Comparison of ENCODE assay signal across 15 mouse cellular contexts in the genomic region with DNA sequence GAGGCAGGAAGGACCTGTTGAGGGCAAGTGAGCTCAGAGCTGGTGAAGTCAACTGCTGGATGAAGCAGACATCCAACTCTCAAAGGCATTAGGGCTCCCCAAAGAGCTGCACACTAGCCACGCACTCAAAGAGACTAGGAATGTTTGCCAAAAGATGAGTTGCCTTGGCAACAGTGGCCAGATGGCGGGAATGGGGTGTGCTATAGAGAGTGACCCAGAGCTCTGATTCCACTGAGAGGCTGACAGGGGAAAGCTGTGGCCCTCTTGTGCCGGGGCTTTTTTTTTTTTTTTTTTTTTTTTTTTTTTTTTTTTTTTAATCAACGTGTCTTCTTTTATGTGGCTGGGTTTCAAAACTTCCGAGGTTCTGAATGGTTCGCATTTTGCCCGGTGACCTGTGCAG.
DNase-seq lines count a peak whose midpoint lies in the region; ATAC-seq lines count a peak whose summit lies in the region.
"Had no signal": no experiment of that assay in that cellular context is flagged by ENCODE, and none has a peak within 500 bp of the region (broad histone marks: within the 10 kb centered on the region; RNA-seq: fewer than 3 reads in every experiment).

No protein-coding gene starts in this region.

- no peak overlapping the region for H3K4me3 ChIP-seq in forebrain, embryonic 12.5 days (replicated peaks)
- no peak overlapping the region for H3K4me3 ChIP-seq in midbrain, embryonic 13.5 days (replicated peaks)
- no peak overlapping the region for H3K4me3 ChIP-seq in heart, embryonic 11.5 days (ENCODE audit: low read depth, low read length)
- H3K4me3 ChIP-seq in liver, embryonic 11.5 days (ENCODE audit: low read depth, low read length): no peak overlapping the region
- H3K4me3 ChIP-seq: gastrocnemius, adult 2 months had no signal

- H3K27me3 ChIP-seq in forebrain, embryonic 12.5 days: no peaks in the 10 kb centered on the region
- no peaks in the 10 kb centered on the region for H3K27me3 ChIP-seq in midbrain, embryonic 13.5 days
- peaks cover 2% of the 10 kb centered on the region; the same call in 1 of the 2 replicates for H3K27me3 ChIP-seq in heart, embryonic 11.5 days (ENCODE audit: control insufficient read depth, insufficient read depth, low read length)
- no peaks in the 10 kb centered on the region for H3K27me3 ChIP-seq in liver, embryonic 11.5 days (replicated peaks; ENCODE audit: control insufficient read depth, insufficient read depth, low read length)

- peak; percentile 77 for ATAC-seq in forebrain, embryonic 12.5 days (ENCODE audit: low FRiP score)
- ATAC-seq in midbrain, embryonic 13.5 days: 0 out of 2 replicates have a peak, but pooled peaks have one; percentile 38
- ATAC-seq in heart, embryonic 11.5 days (replicated peaks; ENCODE audit: insufficient number of reproducible peaks, low FRiP score, low TSS enrichment): no peak
- no peak for ATAC-seq in liver, embryonic 11.5 days (replicated peaks; ENCODE audit: low FRiP score)
- ATAC-seq: inflammation-experienced regulatory T-cells, adult 6 months; lung, postnatal 0 days had no signal

- no peak overlapping the region for H3K4me2 ChIP-seq in forebrain, embryonic 12.5 days
- no peak overlapping the region for H3K4me2 ChIP-seq in midbrain, embryonic 13.5 days (replicated peaks)
- no peak overlapping the region for H3K4me2 ChIP-seq in heart, embryonic 11.5 days
- no peak overlapping the region for H3K4me2 ChIP-seq in liver, embryonic 11.5 days

- no peak overlapping the region; the same call in 1 of the 2 replicates for H3K27ac ChIP-seq in forebrain, embryonic 12.5 days
- H3K27ac ChIP-seq in midbrain, embryonic 13.5 days: 0 out of 2 replicates have a peak overlapping the region, but pooled peaks have one; percentile 6
- no peak overlapping the region for H3K27ac ChIP-seq in heart, embryonic 11.5 days (ENCODE audit: low read depth, low read length)
- H3K27ac ChIP-seq in liver, embryonic 11.5 days (ENCODE audit: low read depth, low read length): no peak overlapping the region
- H3K27ac ChIP-seq: gastrocnemius, adult 2 months had no signal

- WGBS in forebrain, embryonic 12.5 days: 22% methylated on average over 7 of the region's 7 CpGs
- WGBS in midbrain, embryonic 13.5 days: 9% methylated on average over 7 of the region's 7 CpGs
- 70% methylated on average over 7 of the region's 7 CpGs for WGBS in heart, embryonic 11.5 days (ENCODE audit: insufficient replicate concordance)
- 69% methylated on average over 7 of the region's 7 CpGs for WGBS in liver, embryonic 11.5 days

- no peak overlapping the region for H3K9ac ChIP-seq in forebrain, embryonic 12.5 days
- H3K9ac ChIP-seq in midbrain, embryonic 13.5 days (replicated peaks): no peak overlapping the region
- H3K9ac ChIP-seq in heart, embryonic 11.5 days (ENCODE audit: low read depth, low read length): no peak overlapping the region
- H3K9ac ChIP-seq in liver, embryonic 11.5 days (ENCODE audit: low read depth, low read length): no peak overlapping the region

- no peaks in the 10 kb centered on the region for H3K36me3 ChIP-seq in forebrain, embryonic 12.5 days (replicated peaks)
- H3K36me3 ChIP-seq in midbrain, embryonic 13.5 days: no peaks in the 10 kb centered on the region
- H3K36me3 ChIP-seq in heart, embryonic 11.5 days (ENCODE audit: control insufficient read depth, insufficient read depth, low read length): no peaks in the 10 kb centered on the region
- no peaks in the 10 kb centered on the region for H3K36me3 ChIP-seq in liver, embryonic 11.5 days (ENCODE audit: control insufficient read depth, insufficient read depth, low read length)

- H3K9me3 ChIP-seq in forebrain, embryonic 12.5 days: no peaks in the 10 kb centered on the region
- no peaks in the 10 kb centered on the region for H3K9me3 ChIP-seq in midbrain, embryonic 13.5 days
- H3K9me3 ChIP-seq in heart, embryonic 11.5 days (replicated peaks; ENCODE audit: control insufficient read depth, low read length): no peaks in the 10 kb centered on the region
- H3K9me3 ChIP-seq in liver, embryonic 11.5 days (ENCODE audit: control insufficient read depth, low read length): no peaks in the 10 kb centered on the region

- peaks cover 47% of the 10 kb centered on the region for H3K4me1 ChIP-seq in forebrain, embryonic 12.5 days
- H3K4me1 ChIP-seq in midbrain, embryonic 13.5 days (replicated peaks): peaks cover 62% of the 10 kb centered on the region
- peaks cover 21% of the 10 kb centered on the region for H3K4me1 ChIP-seq in heart, embryonic 11.5 days (ENCODE audit: control insufficient read depth, insufficient read depth, low read length)
- H3K4me1 ChIP-seq in liver, embryonic 11.5 days (replicated peaks; ENCODE audit: control insufficient read depth, insufficient read depth, low read length): no peaks in the 10 kb centered on the region

- DNase-seq in gastrocnemius, adult 18-20 months (ENCODE audit: low spot score): peak; percentile 10
- no peak for DNase-seq in gastrocnemius, postnatal 10 days
- DNase-seq in R1 (ENCODE audit: low read depth, low spot score): peak; percentile 63
- no peak for DNase-seq in liver, embryonic 11.5 days (ENCODE audit: low spot score)
- DNase-seq in spleen, postnatal 14 days (ENCODE audit: low spot score in 2 of 2): no peak
- DNase-seq: adrenal gland, postnatal 10 days; cerebellum, adult 11-12 months; gastrocnemius, adult 2 months; kidney, postnatal 10 days; layer of hippocampus, postnatal 36 days had no signal

Comparison
In these comparisons a context has a peak if more than half of its experiments do, and no peak if none do; other contexts are left out.
1. DNase-seq: peak in gastrocnemius, adult 18-20 months (single experiment) and R1 (single experiment); none in gastrocnemius, postnatal 10 days (single experiment), liver, embryonic 11.5 days (single experiment) and spleen, postnatal 14 days (0 of 2).
2. ATAC-seq: peak in forebrain, embryonic 12.5 days (single experiment) and midbrain, embryonic 13.5 days (single experiment); none in heart, embryonic 11.5 days (single experiment) and liver, embryonic 11.5 days (single experiment).